Mouse (Mus musculus) midbrain, embryonic 11.5 days (tissue): ENCODE results near the gene Bcorl1. TPM values are rescaled to one million over a fixed set of nuclear protein-coding genes. Genes with fewer than 3 reads are reported as not detected.

Source experiments
- ATAC-seq: fragments of 200-750 bp; cut with Nextera tagmentation; 2 replicates; pipeline ENCODE4 v1.8.0; 2017; ENCODE audit warnings: moderate TSS enrichment, moderate library complexity; ENCODE audit not compliant: low FRiP score
- DNase-seq: peaks from one replicate; pipeline ENCODE4 v3.0.0; 2015; ENCODE audit warnings: low spot score; ENCODE audit errors: missing footprints
- H3K27ac ChIP-seq: fragments of 300-500 bp; sonication (generic); 2 replicates; pipeline ENCODE4 v1.5.1; 2014; ENCODE audit warnings: low read depth, low read length
- H3K27me3 ChIP-seq: fragments of 300-500 bp; sonication (generic); 2 replicates; pipeline ENCODE4 v1.6.1; 2014; ENCODE audit warnings: mild to moderate bottlenecking, low read length, moderate library complexity, mixed read lengths; ENCODE audit not compliant: control insufficient read depth, insufficient read depth
- H3K36me3 ChIP-seq: fragments of 300-500 bp; sonication (generic); 2 replicates; pipeline ENCODE4 v1.6.1; 2014; ENCODE audit warnings: mild to moderate bottlenecking, low read length, moderate library complexity, mixed read lengths; ENCODE audit not compliant: control insufficient read depth, insufficient read depth
- H3K4me1 ChIP-seq: fragments of 300-500 bp; sonication (generic); 2 replicates; pipeline ENCODE4 v1.6.1; 2014; ENCODE audit warnings: low read length; ENCODE audit not compliant: control insufficient read depth, insufficient read depth
- H3K4me2 ChIP-seq: fragments of 300-500 bp; sonication (generic); 2 replicates; pipeline ENCODE4 v1.6.1; 2014; ENCODE audit warnings: mild to moderate bottlenecking, moderate library complexity
- H3K4me3 ChIP-seq: fragments of 300-500 bp; sonication (generic); 2 replicates; pipeline ENCODE4 v1.5.1; 2014; ENCODE audit warnings: low read depth, low read length
- H3K9ac ChIP-seq: fragments of 300-500 bp; sonication (generic); 2 replicates; pipeline ENCODE4 v1.6.1; 2014; ENCODE audit warnings: low read length
- H3K9me3 ChIP-seq: fragments of 300-500 bp; sonication (generic); 2 replicates; pipeline ENCODE4 v1.6.1; 2016; ENCODE audit warnings: low read length; ENCODE audit not compliant: control insufficient read depth
- WGBS: fragments of 180-500 bp; shearing (Covaris S2); extraction: QIAGEN DNeasy Blood & Tissue Kit; methylation state at CpG from one replicate; pipeline ENCODE4 v1.1.7; 2014; 5-methylcytosine and 5-hydroxymethylcytosine counted together
- polyA plus RNA-seq: library from polyadenylated mRNA; unstranded; fragments of >200 nt; fragmentation: Nextera tagmentation; extraction: Ambion mirVana; gene quantifications from 2 replicates; pipeline ENCODE4 v1.2.1, GENCODE M21; 2014

The Bcorl1 gene
- polyA plus RNA-seq, 1 experiment from 2014 or later = 4.7 TPM

- H3K4me3 ChIP-seq = no peak overlapping the region
- 91% methylated on average over 9 of the region's 9 CpGs for WGBS
Observed at GRCm38 (mm10) chrX:48367841-48368240, 26.7 kb downstream of the Bcorl1 start.

GRCm38 (mm10) chrX:48383643-48384042, 42.5 kb downstream of the Bcorl1 start:
- ATAC-seq (no peak), DNase-seq (peak; percentile 92)
- Histone ChIP-seq H3K4me3 (no peak overlapping the region), H3K4me2 (no peak overlapping the region), H3K9me3 (no peaks in the 10 kb centered on the region), H3K4me1 (no peaks in the 10 kb centered on the region), H3K27me3 (no peaks in the 10 kb centered on the region), H3K9ac (no peak overlapping the region), H3K27ac (no peak overlapping the region), H3K36me3 (no peaks in the 10 kb centered on the region; the same call in 1 of the 2 replicates)
- WGBS = 52% methylated on average over 7 of the region's 7 CpGs

More at GRCm38 (mm10) chrX:48367841-48368240, 26.7 kb downstream of the Bcorl1 start:
- Histone ChIP-seq H3K9ac (no peak overlapping the region), H3K36me3 (no peaks in the 10 kb centered on the region), H3K9me3 (no peaks in the 10 kb centered on the region), H3K27me3 (no peaks in the 10 kb centered on the region), H3K27ac (no peak overlapping the region), H3K4me1 (no peaks in the 10 kb centered on the region), H3K4me2 (no peak overlapping the region)
- no peak for DNase-seq
- no peak for ATAC-seq

- H3K36me3 ChIP-seq = peaks cover 3% of the 10 kb centered on the region
- DNase-seq (no peak), ATAC-seq (peak; percentile 69; the same call in 1 of the 2 replicates)
- no peak overlapping the region for H3K4me2 ChIP-seq
- 40% methylated on average over 4 of the region's 4 CpGs for WGBS
- H3K9me3 ChIP-seq = no peaks in the 10 kb centered on the region
- H3K4me1 ChIP-seq = no peaks in the 10 kb centered on the region
- no peak overlapping the region for H3K9ac ChIP-seq
- H3K27me3 ChIP-seq = no peaks in the 10 kb centered on the region
- no peak overlapping the region for H3K27ac ChIP-seq
- no peak overlapping the region for H3K4me3 ChIP-seq
Observed at GRCm38 (mm10) chrX:48385927-48386326, 44.8 kb downstream of the Bcorl1 start.

- 90% methylated on average over 6 of the region's 6 CpGs for WGBS
Observed at GRCm38 (mm10) chrX:48389380-48389779, 48.2 kb downstream of the Bcorl1 start.

GRCm38 (mm10) chrX:48399994-48400393, 58.8 kb downstream of the Bcorl1 start:
- no peak overlapping the region for H3K4me2 ChIP-seq
- H3K9ac ChIP-seq = no peak overlapping the region
- H3K27me3 ChIP-seq = no peaks in the 10 kb centered on the region
- H3K36me3 ChIP-seq = peaks cover 7% of the 10 kb centered on the region
- H3K27ac ChIP-seq = no peak overlapping the region
- H3K9me3 ChIP-seq = no peaks in the 10 kb centered on the region
- H3K4me1 ChIP-seq = no peaks in the 10 kb centered on the region
- ATAC-seq (no peak), DNase-seq (no peak)
- no peak overlapping the region for H3K4me3 ChIP-seq
- WGBS = 83% methylated on average over 4 of the region's 4 CpGs

More at GRCm38 (mm10) chrX:48389380-48389779, 48.2 kb downstream of the Bcorl1 start:
- no peak for ATAC-seq
- no peak overlapping the region for H3K4me2 ChIP-seq
- H3K9ac ChIP-seq = no peak overlapping the region
- no peak overlapping the region for H3K4me3 ChIP-seq
- peaks cover 3% of the 10 kb centered on the region for H3K36me3 ChIP-seq
- H3K9me3 ChIP-seq = no peaks in the 10 kb centered on the region
- H3K27me3 ChIP-seq = no peaks in the 10 kb centered on the region
- DNase-seq = no peak
- H3K4me1 ChIP-seq = no peaks in the 10 kb centered on the region
- H3K27ac ChIP-seq = no peak overlapping the region

- DNase-seq (no peak), ATAC-seq (no peak)
- Histone ChIP-seq H3K27ac (no peak overlapping the region), H3K9ac (no peak overlapping the region), H3K4me2 (no peak overlapping the region), H3K4me1 (no peaks in the 10 kb centered on the region), H3K27me3 (no peaks in the 10 kb centered on the region), H3K4me3 (no peak overlapping the region), H3K36me3 (peaks cover 7% of the 10 kb centered on the region), H3K9me3 (no peaks in the 10 kb centered on the region)
- WGBS = 40% methylated on average over 3 of the region's 3 CpGs
Observed at GRCm38 (mm10) chrX:48405141-48405540, 64.0 kb downstream of the Bcorl1 start.

- Histone ChIP-seq H3K4me1 (no peaks in the 10 kb centered on the region), H3K9me3 (no peaks in the 10 kb centered on the region), H3K27me3 (no peaks in the 10 kb centered on the region), H3K36me3 (no peaks in the 10 kb centered on the region), H3K9ac (no peak overlapping the region), H3K27ac (no peak overlapping the region), H3K4me2 (peak overlapping the region; percentile 48), H3K4me3 (peak overlapping the region; percentile 36)
- WGBS = 13% methylated on average over 35 of the region's 36 CpGs
- ATAC-seq (peak; percentile 90), DNase-seq (peak; percentile 98)
Observed at GRCm38 (mm10) chrX:48409611-48410387, 68.6 kb downstream of the Bcorl1 start.

- no peaks in the 10 kb centered on the region for H3K9me3 ChIP-seq
- DNase-seq (no peak), ATAC-seq (peak; percentile 33; the same call in 1 of the 2 replicates)
- H3K27me3 ChIP-seq = no peaks in the 10 kb centered on the region
- no peaks in the 10 kb centered on the region for H3K4me1 ChIP-seq
- peak overlapping the region; percentile 36; the same call in 1 of the 2 replicates for H3K4me3 ChIP-seq
- no peak overlapping the region for H3K9ac ChIP-seq
- no peak overlapping the region for H3K4me2 ChIP-seq
- no peaks in the 10 kb centered on the region for H3K36me3 ChIP-seq
- no peak overlapping the region for H3K27ac ChIP-seq
- WGBS = 30% methylated on average over 7 of the region's 7 CpGs
Observed at GRCm38 (mm10) chrX:48410388-48410776, 69.2 kb downstream of the Bcorl1 start.

GRCm38 (mm10) chrX:48412629-48413028, 71.5 kb downstream of the Bcorl1 start:
- Histone ChIP-seq H3K27ac (no peak overlapping the region), H3K4me1 (no peaks in the 10 kb centered on the region), H3K4me2 (no peak overlapping the region), H3K27me3 (no peaks in the 10 kb centered on the region), H3K9me3 (no peaks in the 10 kb centered on the region), H3K36me3 (no peaks in the 10 kb centered on the region), H3K4me3 (no peak overlapping the region), H3K9ac (no peak overlapping the region)
- DNase-seq (no peak), ATAC-seq (no peak)
- WGBS = 92% methylated on average over 6 of the region's 6 CpGs
